Mouse (Mus musculus): ENCODE measurements around the gene Spns3. TPM values are rescaled to one million over a fixed set of nuclear protein-coding genes. Genes with fewer than 3 reads are reported as not detected.

Spns3 gene
- polyA plus RNA-seq, 1 experiment from 2014 or later, result 0.16 TPM

DNA sequence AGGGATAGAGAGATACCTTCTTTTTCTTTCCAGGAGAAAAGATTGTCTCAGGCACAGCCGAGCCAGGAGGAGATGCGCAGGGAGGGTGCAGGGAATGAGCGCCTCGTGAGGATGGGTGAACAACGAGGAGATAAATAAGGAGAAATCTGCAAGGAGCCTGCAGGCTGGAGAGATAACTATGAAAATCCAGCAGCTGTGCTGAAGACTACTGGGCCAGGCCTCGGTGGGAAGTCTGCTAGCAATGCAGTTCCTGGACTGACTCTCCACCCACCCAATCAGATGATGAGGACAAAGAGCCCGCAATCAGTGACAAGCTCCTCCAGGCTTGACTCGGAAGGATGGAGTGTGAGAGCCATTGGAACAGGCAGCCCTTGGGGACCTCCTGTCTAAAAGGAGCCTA is 48.1 kb downstream of the Spns3 start:
- peaks cover 7% of the 10 kb centered on the region; the same call in 1 of the 2 replicates for H3K27me3 ChIP-seq (ENCODE audit: insufficient read depth, poor library complexity, severe bottlenecking)
- no peaks in the 10 kb centered on the region for H3K36me3 ChIP-seq
- 0 out of 2 replicates have a peak overlapping the region, but pooled peaks have one; percentile 40 for H3K27ac ChIP-seq
- H3K4me1 ChIP-seq (replicated peaks), result peaks cover 33% of the 10 kb centered on the region
- H3K9me3 ChIP-seq, result no peaks in the 10 kb centered on the region
- WGBS, result 21% methylated on average over 8 of the region's 8 CpGs
- no peak for DNase-seq (ENCODE audit: low spot score)
- no peak overlapping the region for H3K4me3 ChIP-seq

DNA sequence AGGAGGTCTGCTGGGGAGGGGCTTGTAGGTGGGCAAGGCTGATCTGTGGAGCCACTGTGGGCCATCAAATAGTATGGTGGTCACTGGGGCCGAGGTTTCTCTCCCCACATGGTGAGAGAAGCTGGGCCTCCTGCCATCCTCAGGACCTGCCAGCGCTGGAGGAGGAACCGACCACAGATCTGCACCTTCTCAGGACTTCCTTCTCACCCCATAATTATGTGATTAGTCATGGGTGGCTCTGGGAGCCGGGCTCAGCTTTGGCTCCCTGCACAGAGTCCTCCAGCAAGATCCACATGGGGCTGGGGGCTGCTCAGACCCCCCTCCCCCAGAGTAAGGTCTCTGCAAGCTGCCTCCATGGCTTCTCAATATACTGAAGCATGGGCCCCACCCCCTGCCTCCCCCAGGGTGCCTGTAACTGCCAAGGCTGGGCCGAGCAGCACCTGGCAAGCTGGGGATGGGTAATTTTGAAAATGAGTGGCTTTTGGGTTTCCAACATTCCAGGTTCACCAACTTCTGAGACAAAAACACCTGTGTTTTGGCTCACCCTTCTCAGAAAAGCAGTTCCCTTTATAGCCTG is 48.8 kb downstream of the Spns3 start:
- Histone ChIP-seq H3K4me1 (replicated peaks) (peaks cover 35% of the 10 kb centered on the region), H3K4me3 (no peak overlapping the region)
- 35% methylated on average over 5 of the region's 5 CpGs for WGBS

DNA sequence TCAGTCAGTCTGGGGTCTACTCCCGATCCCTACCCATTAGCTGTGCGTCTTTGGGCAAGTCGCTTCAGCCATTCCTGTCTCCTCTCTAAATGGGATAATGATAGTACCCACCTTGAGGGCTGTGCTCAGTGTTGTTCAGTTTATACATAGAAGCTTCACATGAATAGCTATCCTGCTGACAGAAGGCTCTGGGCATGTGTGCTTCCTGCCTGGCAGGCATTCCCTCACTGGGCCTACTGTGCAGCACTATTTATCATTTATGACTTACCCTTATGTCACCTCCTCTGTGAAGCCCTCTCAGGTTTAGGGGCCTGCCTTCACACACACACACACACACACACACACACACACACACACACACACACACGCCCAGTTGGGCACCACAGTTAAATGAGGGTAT is 50.2 kb downstream of the Spns3 start:
- Histone ChIP-seq H3K4me1 (replicated peaks) (peaks cover 35% of the 10 kb centered on the region), H3K27ac (no peak overlapping the region), H3K36me3 (no peaks in the 10 kb centered on the region), H3K9me3 (no peaks in the 10 kb centered on the region), H3K27me3 (ENCODE audit: insufficient read depth, poor library complexity, severe bottlenecking) (peaks cover 7% of the 10 kb centered on the region; the same call in 1 of the 2 replicates), H3K4me3 (no peak overlapping the region)
- WGBS, result 89% methylated on average over 4 of the region's 4 CpGs
- DNase-seq (ENCODE audit: low spot score), result no peak

More for the DNA sequence above, 48.8 kb downstream of the Spns3 start:
- Histone ChIP-seq H3K36me3 (no peaks in the 10 kb centered on the region), H3K27me3 (ENCODE audit: insufficient read depth, poor library complexity, severe bottlenecking) (peaks cover 7% of the 10 kb centered on the region; the same call in 1 of the 2 replicates), H3K9me3 (no peaks in the 10 kb centered on the region), H3K27ac (peak overlapping the region; percentile 40; the same call in 1 of the 2 replicates)
- DNase-seq (ENCODE audit: low spot score), result no peak

DNA sequence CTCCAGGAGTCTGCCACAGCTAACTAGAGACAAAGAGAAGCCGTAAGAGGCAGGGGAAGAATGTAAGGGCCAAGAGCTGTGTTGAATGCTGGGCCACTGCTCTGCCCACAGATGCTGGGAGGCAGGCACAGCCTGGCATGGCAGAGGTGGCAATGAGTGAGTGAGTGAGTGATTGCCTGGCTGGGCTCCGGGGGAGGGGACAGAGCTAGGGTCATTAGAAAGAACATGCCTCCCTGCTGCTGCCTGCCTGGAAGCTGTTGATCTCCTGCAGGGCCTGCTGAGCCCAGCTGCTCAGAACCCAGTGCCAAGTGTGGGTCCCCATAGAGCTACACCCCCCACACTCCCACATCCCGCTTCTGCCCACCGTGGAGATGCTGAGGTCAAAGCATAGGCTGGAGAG is 52.9 kb downstream of the Spns3 start:
- Histone ChIP-seq H3K36me3 (no peaks in the 10 kb centered on the region), H3K9me3 (no peaks in the 10 kb centered on the region), H3K4me3 (no peak overlapping the region), H3K4me1 (replicated peaks) (peaks cover 21% of the 10 kb centered on the region), H3K27me3 (ENCODE audit: insufficient read depth, poor library complexity, severe bottlenecking) (0 out of 2 replicates have a peak, but pooled peaks cover 7% of the 10 kb centered on the region), H3K27ac (no peak overlapping the region)
- 19% methylated on average over 4 of the region's 4 CpGs for WGBS
- no peak for DNase-seq (ENCODE audit: low spot score)

DNA sequence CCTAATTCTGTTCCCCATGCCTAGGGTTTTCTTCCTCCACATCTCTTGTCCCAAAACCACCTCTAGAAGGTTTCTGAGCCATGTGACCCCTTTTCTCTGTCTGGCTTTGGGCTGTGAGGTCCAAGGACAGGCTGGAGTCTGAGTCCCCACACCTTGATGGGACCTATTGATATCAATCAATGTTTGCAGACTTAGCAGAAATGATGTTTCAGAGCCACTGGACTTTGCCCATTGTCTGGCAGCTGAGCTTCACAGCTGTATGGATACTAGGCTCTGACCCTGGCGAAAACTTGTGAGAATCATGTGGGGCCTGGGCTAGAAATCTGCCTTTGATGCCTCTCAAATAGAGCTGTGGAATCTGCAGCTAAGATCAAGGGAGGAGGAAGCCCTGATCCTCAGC is 53.5 kb downstream of the Spns3 start:
- no peak for DNase-seq (ENCODE audit: low spot score)
- Histone ChIP-seq H3K27me3 (ENCODE audit: insufficient read depth, poor library complexity, severe bottlenecking) (peaks cover 6% of the 10 kb centered on the region; the same call in 1 of the 2 replicates), H3K27ac (no peak overlapping the region), H3K9me3 (no peaks in the 10 kb centered on the region), H3K4me1 (replicated peaks) (peaks cover 20% of the 10 kb centered on the region), H3K36me3 (no peaks in the 10 kb centered on the region), H3K4me3 (no peak overlapping the region)
- 63% methylated on average over 1 of the region's 1 CpGs for WGBS

DNA sequence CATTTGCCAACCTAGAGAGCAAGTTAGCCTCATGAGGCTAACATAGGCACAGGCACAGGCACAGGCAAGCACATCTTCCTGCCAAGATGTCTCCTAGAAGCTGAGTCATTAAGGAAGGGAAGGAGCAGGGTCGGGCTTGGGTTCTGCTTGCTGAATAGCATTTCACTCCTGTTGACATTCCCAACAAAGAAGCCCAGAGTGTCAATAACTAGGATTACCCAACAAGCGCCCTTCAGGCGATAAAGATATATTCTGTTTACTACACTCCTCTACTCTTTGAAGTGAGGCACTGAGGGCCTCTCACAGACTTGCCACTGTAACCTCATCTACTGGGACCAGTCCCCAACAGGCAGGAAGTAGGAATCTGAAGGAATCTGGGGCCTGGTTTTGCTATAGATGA is 54.2 kb downstream of the Spns3 start:
- DNase-seq (ENCODE audit: low spot score), result no peak
- H3K4me1 ChIP-seq (replicated peaks), result peaks cover 17% of the 10 kb centered on the region; the same call in 1 of the 2 replicates
- H3K27me3 ChIP-seq (ENCODE audit: insufficient read depth, poor library complexity, severe bottlenecking), result peaks cover 7% of the 10 kb centered on the region; the same call in 1 of the 2 replicates
- no peak overlapping the region for H3K27ac ChIP-seq
- WGBS, result 78% methylated on average over 3 of the region's 3 CpGs
- H3K4me3 ChIP-seq, result no peak overlapping the region
- no peaks in the 10 kb centered on the region for H3K36me3 ChIP-seq
- H3K9me3 ChIP-seq, result no peaks in the 10 kb centered on the region

DNA sequence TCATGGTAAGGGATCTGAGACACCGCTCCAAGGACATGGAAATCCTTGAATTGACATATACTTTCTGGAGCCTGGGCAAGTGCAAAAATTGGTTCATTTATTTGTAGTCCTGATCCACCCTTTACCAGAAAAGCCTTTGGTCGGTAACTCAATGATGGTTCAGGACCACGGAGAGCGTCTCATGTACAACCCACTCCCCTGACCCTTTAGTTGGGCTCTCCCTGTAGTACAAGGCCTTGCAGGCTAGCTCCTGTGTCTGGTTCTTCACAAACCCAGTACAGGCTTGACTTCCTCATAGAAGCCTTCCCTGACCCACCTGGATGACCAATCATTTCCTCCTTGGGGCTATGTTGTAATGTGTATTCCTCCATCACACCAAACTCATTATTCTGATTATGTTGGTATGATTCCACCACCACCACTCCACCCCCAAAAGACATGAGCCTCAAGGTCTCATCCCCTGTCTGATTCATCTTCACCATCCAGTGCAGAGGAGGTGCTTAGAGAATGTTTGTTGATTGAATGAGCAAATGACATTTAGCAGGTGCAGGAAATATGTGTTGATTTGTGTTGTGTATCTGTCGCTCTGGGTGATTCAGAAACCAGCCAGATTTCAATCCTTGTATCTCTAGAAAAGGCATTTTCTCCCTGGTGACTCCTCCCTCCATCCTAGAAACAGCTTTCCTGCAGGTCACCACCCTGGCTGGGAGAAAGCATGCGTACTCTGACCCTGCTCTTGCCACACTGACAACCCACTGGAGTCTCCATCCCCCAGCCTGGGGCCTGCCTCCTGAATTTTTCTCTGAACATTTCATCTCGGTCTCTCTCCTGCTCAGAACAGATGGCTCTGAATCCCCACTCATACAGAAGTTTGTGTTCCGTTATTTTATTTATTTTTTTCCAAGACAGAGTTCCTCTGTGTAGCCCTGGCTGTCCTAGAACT is 56.0 kb downstream of the Spns3 start:
- Histone ChIP-seq H3K36me3 (no peaks in the 10 kb centered on the region), H3K27ac (no peak overlapping the region), H3K9me3 (no peaks in the 10 kb centered on the region), H3K27me3 (ENCODE audit: insufficient read depth, poor library complexity, severe bottlenecking) (peaks cover 21% of the 10 kb centered on the region), H3K4me1 (replicated peaks) (peaks cover 27% of the 10 kb centered on the region), H3K4me3 (no peak overlapping the region)
- DNase-seq (ENCODE audit: low spot score), result peak; percentile 47
- 56% methylated on average over 8 of the region's 8 CpGs for WGBS

DNA sequence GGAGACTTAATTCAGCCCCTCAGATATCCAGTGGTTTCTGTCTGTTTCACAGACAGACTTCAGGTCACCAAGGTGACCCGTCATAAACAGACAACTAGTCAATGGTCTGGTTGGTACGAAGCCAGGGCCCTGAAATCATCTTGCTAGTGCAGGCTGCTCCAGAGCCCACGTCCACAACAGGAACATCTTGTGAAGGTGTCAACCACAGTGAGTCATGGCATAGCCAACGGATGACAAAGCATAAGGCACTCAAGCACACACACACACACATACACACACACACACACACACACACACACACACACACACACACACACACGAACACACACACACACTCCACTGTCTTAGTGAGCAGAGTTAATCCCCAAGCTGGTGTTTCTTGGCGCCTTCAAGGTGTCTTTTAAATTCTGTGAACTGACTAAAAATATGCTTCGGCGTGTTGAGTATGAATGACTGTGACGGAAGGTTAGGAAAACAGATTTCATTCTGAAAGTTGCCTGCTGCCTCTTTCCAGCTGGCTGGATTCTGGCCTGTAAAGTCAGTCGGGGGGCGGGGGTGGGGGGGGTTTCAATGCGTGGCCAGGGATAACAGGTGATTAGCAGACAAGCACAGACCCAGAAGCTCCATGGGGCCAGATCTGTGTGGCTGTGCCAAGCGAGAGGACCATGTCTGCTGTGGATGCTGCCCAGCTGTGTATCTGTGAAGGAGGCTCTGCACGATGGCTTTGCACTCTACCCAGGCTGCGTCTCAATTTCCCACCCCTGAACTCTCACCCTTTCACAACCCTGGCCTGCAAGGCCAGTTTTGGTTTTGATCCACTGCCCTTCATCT is 59.0 kb downstream of the Spns3 start:
- WGBS, result 71% methylated on average over 15 of the region's 15 CpGs
- Histone ChIP-seq H3K4me3 (no peak overlapping the region), H3K9me3 (no peaks in the 10 kb centered on the region), H3K4me1 (replicated peaks) (peaks cover 48% of the 10 kb centered on the region), H3K27ac (no peak overlapping the region), H3K36me3 (no peaks in the 10 kb centered on the region), H3K27me3 (ENCODE audit: insufficient read depth, poor library complexity, severe bottlenecking) (peaks cover 51% of the 10 kb centered on the region)
- DNase-seq (ENCODE audit: low spot score), result no peak

DNA sequence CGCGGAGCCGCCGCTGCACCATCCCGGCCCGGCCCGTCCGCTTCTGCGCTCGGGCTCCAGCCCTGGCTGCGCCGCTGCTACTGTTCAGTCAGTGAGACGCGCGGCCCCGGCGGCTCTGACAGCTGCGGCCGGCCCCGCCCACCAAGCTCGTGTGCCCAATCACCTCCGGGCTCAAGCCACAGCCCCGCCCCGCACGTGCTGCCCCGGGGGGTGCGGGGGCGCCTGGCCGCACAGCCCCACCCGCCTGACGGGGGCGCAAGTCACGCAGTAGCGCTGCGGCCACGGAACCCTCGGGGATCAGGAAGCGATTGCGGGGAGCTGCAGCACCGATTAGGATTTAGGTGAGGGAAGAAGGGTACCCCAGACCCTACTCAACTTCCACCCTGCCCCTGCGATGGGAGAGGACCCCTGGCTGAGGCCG is 60.4 kb downstream of the Spns3 start, which contains the start of gene Spns2:
Gene Spns2 (minus strand): TSS at position 24 of the 421 bp plus-strand sequence.
- peak within 1 kb of the TSS; percentile 74 for H3K4me3 ChIP-seq
- H3K9me3 ChIP-seq, result no peaks in the 10 kb centered on the region
- DNase-seq (ENCODE audit: low spot score), result peak; percentile 89
- H3K4me1 ChIP-seq (replicated peaks), result peaks cover 61% of the 10 kb centered on the region
- H3K27ac ChIP-seq, result peak within 1 kb of the TSS; percentile 87
- WGBS, result under 1% methylated on average over 42 of the region's 42 CpGs
- H3K27me3 ChIP-seq (ENCODE audit: insufficient read depth, poor library complexity, severe bottlenecking), result peaks cover 51% of the 10 kb centered on the region
- H3K36me3 ChIP-seq, result no peaks in the 10 kb centered on the region

DNA sequence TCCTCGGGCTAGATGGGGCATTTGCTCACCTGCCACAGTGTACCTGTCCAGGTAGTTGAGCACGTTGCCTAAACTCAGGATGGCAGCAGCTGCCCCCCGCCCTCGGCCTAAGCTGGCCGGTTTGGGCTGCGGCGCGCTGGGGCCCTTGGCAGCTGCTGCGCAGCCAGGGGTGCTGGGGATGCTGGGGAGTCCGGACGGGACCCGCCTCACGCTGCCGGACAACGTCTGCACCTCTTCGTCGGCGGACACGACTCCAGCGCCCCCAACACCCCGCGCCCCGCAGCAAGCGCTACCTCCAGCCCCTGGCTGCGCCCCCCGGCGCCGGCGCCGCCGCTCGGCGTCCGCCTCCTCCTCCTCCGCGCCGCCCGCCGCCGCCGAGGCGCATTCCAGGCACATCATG is 60.9 kb downstream of the Spns3 start:
- H3K27ac ChIP-seq, result peak overlapping the region; percentile 87
- H3K36me3 ChIP-seq, result no peaks in the 10 kb centered on the region
- no peaks in the 10 kb centered on the region for H3K9me3 ChIP-seq
- under 1% methylated on average over 41 of the region's 42 CpGs for WGBS
- peaks cover 51% of the 10 kb centered on the region for H3K27me3 ChIP-seq (ENCODE audit: insufficient read depth, poor library complexity, severe bottlenecking)
- peaks cover 65% of the 10 kb centered on the region for H3K4me1 ChIP-seq (replicated peaks)
- DNase-seq (ENCODE audit: low spot score), result no peak
- peak overlapping the region; percentile 74 for H3K4me3 ChIP-seq

DNA sequence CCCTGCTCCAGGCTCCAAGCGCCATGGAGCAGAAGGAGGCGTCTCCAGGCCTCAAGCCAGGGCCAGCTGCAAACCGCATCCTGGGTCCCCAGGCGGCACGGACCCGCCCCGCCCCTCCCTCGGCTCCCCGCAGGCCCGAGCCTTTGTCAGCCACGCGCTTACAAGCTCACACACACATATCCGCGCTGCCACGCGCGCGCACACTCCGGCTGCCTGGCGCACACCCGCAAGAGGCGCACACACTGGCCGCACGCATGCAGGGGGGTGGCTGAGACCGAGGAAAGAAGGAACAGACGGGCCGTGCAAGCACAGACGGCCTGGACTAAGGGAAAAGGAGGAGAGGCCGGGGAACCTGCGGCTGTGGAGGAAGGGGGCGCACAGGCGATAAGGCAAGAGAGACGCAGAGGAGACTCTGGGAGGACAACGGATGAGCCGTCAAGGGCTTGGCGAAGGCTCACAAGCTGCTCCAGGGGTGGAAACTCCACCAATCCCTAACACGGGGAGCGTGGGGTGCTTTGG is 61.5 kb downstream of the Spns3 start:
- H3K4me3 ChIP-seq, result peak overlapping the region; percentile 74
- H3K9me3 ChIP-seq, result no peaks in the 10 kb centered on the region
- no peaks in the 10 kb centered on the region for H3K36me3 ChIP-seq
- peak; percentile 61 for DNase-seq (ENCODE audit: low spot score)
- H3K27ac ChIP-seq, result peak overlapping the region; percentile 87
- H3K27me3 ChIP-seq (ENCODE audit: insufficient read depth, poor library complexity, severe bottlenecking), result peaks cover 51% of the 10 kb centered on the region
- 1% methylated on average over 38 of the region's 38 CpGs for WGBS
- H3K4me1 ChIP-seq (replicated peaks), result peaks cover 65% of the 10 kb centered on the region

DNA sequence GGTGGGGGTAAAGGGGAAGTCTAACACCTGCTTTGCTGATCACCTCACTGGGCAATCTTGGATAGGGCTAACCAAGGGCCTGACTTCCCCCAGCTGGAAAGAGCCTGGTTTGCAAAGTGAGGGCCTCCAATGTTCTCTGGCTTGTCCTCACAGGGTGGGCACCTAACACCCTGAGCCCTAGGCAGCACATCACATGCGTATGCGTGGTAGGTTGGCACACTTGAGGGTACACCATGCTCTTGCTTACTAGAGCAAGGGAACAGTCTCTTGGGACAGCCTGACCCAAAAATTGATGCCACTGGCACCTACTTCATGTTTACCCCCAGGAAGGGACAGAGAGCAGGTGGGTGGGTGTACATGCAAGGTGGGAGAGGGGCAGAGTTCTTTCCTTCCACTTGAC is 62.6 kb downstream of the Spns3 start:
- 93% methylated on average over 2 of the region's 2 CpGs for WGBS
- H3K4me1 ChIP-seq (replicated peaks), result peaks cover 67% of the 10 kb centered on the region
- H3K9me3 ChIP-seq, result no peaks in the 10 kb centered on the region
- H3K36me3 ChIP-seq, result no peaks in the 10 kb centered on the region
- H3K27ac ChIP-seq, result peak overlapping the region; percentile 87
- DNase-seq (ENCODE audit: low spot score), result no peak
- H3K27me3 ChIP-seq (ENCODE audit: insufficient read depth, poor library complexity, severe bottlenecking), result peaks cover 51% of the 10 kb centered on the region
- H3K4me3 ChIP-seq, result peak overlapping the region; percentile 74

Data from hindbrain, embryonic 10.5 days (tissue).